Mouse (Mus musculus): Measurements from ENCODE around the gene Gm5861. TPM values are rescaled to one million over a fixed set of nuclear protein-coding genes. Genes with fewer than 3 reads are reported as not detected.
"Not testable (repeated sequence)": the region's sequence is repeated elsewhere in the genome, so short reads cannot be mapped to it uniquely, and the experiment has no call there.

The Gm5861 gene
- total RNA-seq (2017): not detected in 2 replicates

DNA sequence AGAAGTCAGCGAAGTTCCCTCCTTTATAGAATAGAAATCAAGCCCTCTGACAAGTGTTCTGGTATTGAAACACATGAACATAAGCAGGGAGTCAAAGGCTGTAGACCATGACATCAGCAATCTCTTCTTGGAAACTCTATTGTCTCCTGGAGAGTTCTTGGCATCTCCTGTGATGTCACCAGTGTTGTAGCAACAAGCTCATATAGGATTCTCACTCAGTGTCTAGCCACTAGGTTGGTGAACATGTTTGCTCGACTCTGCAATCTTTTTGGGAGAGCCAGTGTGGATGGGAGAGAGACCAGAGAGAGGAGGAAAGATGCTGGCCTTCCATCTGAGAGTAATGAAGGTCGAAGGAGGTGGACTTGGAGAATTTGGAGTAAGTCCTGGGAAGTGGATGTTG lies at the start of gene Gm5861:
Gene Gm5861 (plus strand): TSS at position 301 of the 400 bp plus-strand sequence.
- not testable (repeated sequence) for ATAC-seq (ENCODE audit: extremely low read depth, insufficient number of reproducible peaks, low FRiP score, poor library complexity, severe bottlenecking)

DNA sequence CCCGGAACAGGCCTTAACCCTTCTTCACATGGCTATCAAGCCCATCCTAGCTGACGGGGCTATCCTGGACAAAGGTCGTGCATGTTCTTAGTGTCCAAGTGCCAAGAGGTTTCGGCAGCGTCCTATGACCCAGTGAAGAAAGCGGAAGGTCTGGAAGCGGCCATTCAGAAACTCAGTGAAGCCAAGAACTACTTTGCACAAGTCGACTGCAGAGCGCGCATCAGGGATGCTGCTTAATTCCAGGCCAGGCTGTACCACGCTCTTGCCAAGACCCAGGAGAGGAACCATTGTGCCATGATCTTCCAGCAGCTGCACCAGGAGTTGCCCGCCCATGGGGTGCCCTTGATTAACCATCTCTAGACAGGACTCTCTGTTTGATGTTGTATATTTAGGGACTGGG lies 44.8 kb upstream of the Gm5861 start:
- not testable (repeated sequence) for ATAC-seq (ENCODE audit: extremely low read depth, insufficient number of reproducible peaks, low FRiP score, poor library complexity, severe bottlenecking)

Other genes starting within 250 kb of the Gm5861 start
- gene Gm8871, start 235.3 kb upstream of the Gm5861 start, total RNA-seq (2017): not detected in 2 replicates
- gene Gm8857, start 235.3 kb upstream of the Gm5861 start, total RNA-seq (2017): not detected in 2 replicates
- not detected in 2 replicates for gene Gm8879, start 55.4 kb upstream of the Gm5861 start, total RNA-seq (2017)
- not detected in 2 replicates for gene Gm8890, start 73.0 kb downstream of the Gm5861 start, total RNA-seq (2017)
- not detected in 2 replicates for gene Speer1, start 158.4 kb downstream of the Gm5861 start, total RNA-seq (2017)
- not detected in 2 replicates for gene Gm8897, start 233.3 kb downstream of the Gm5861 start, total RNA-seq (2017)

Measured in neutrophil, adult 5-6 weeks (primary cell).